Mouse (Mus musculus): ENCODE data around the gene Gadd45b.
A peak's percentile ranks its signal among the peaks of the same experiment; 100 is the strongest.

DNA sequence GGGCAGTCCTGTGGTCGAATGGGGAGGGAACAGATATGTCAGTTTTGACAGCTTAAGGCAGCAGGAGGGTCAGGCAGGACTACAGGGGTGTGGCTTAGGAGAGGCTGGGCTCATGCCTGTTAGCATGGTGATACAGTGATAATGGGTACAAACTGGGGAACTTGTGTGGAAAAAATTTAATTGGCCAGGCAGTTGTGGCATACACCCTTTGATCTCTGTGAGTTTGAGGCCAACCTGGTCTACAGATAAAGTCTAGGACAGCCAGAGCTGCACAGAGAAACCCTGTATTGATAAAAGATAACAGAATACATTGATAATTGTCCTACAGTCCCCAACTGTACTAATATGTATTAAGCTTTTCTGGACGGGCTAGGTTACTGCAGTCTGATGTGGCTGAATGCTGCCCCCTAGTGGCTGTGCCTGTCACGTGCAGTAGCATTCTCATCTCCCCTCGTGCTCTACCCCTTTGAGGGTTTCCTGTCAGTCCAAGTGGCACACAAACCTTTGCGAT is 49.7 kb upstream of the Gadd45b start:
- peak; percentile 89 for TF ChIP-seq EP300 (IDR thresholded peaks at IDR 0.05; ENCODE audit: insufficient read depth, low read depth, low read length)
- TF ChIP-seq CTCF (IDR thresholded peaks at IDR 0.05), result peak; percentile 96
